Mouse (Mus musculus) midbrain, postnatal 0 days (tissue): ENCODE data around the gene Scai. TPM values are rescaled to one million over a fixed set of nuclear protein-coding genes. Genes with fewer than 3 reads are reported as not detected.

Source experiments
- ATAC-seq: fragments of 200-750 bp; cut with Nextera tagmentation; 2 replicates; pipeline ENCODE4 v1.8.0; 2017; ENCODE audit warnings: moderate number of reproducible peaks, mild to moderate bottlenecking, moderate TSS enrichment, moderate library complexity; ENCODE audit not compliant: low FRiP score
- DNase-seq: peaks from one replicate; pipeline ENCODE4 v3.0.0-alpha.2; 2015; ENCODE audit warnings: low spot score
- H3K27ac ChIP-seq: fragments of 300-500 bp; sonication (generic); 2 replicates; pipeline ENCODE4 v1.5.1; 2014; ENCODE audit warnings: low read depth, mild to moderate bottlenecking, low read length, mixed read lengths
- H3K27me3 ChIP-seq: fragments of 300-500 bp; sonication (generic); 2 replicates; pipeline ENCODE4 v1.6.1; 2014; ENCODE audit warnings: low read length, control low read depth, mixed read lengths; ENCODE audit not compliant: insufficient read depth
- H3K36me3 ChIP-seq: fragments of 300-500 bp; sonication (generic); 2 replicates; pipeline ENCODE4 v1.6.1; 2014; ENCODE audit warnings: low read length, control low read depth, mixed read lengths; ENCODE audit not compliant: insufficient read depth
- H3K4me1 ChIP-seq: fragments of 300-500 bp; sonication (generic); 2 replicates; pipeline ENCODE4 v1.6.1; 2014; ENCODE audit warnings: mild to moderate bottlenecking, control low read depth, antibody characterized with exemption, low read length, mixed read lengths; ENCODE audit not compliant: insufficient read depth
- H3K4me2 ChIP-seq: fragments of 300-500 bp; sonication (generic); 2 replicates; pipeline ENCODE4 v1.6.1; 2014; ENCODE audit warnings: low read depth, mild to moderate bottlenecking, low read length, mixed read lengths; ENCODE audit not compliant: poor library complexity, severe bottlenecking
- H3K4me3 ChIP-seq: fragments of 300-500 bp; sonication (generic); 2 replicates; pipeline ENCODE4 v1.5.1; 2014; ENCODE audit warnings: low read depth, mild to moderate bottlenecking, low read length, moderate library complexity
- H3K9ac ChIP-seq: fragments of 300-500 bp; sonication (generic); replicated peaks from 2 replicates; pipeline ENCODE4 v1.6.1; 2014; ENCODE audit warnings: mild to moderate bottlenecking, low read length, moderate library complexity, mixed read lengths; ENCODE audit not compliant: poor library complexity, severe bottlenecking
- H3K9me3 ChIP-seq: fragments of 300-500 bp; sonication (generic); 2 replicates; pipeline ENCODE4 v1.6.1; 2016; ENCODE audit warnings: low read length, control low read depth
- CTCF ChIP-seq: IDR thresholded peaks from 2 replicates; pipeline ENCODE4 v1.5.1; 2016; ENCODE audit warnings: antibody characterized with exemption, mild to moderate bottlenecking
- WGBS: fragments of 180-500 bp; shearing (Covaris S2); extraction: QIAGEN DNeasy Blood & Tissue Kit; methylation state at CpG from one replicate; pipeline ENCODE4 v1.1.7; 2014; 5-methylcytosine and 5-hydroxymethylcytosine counted together
- polyA plus RNA-seq: library from polyadenylated mRNA; unstranded; fragments of >200 nt; fragmentation: Nextera tagmentation; extraction: Ambion mirVana; gene quantifications from 2 replicates; pipeline ENCODE4 v1.2.1, GENCODE M21; 2015
- total RNA-seq: library from RNA; depleted of rRNA; stranded (reverse); fragments of >200 nt; gene quantifications from 2 replicates; pipeline ENCODE4 v1.2.3, GENCODE M21; 2014

Scai gene
- total and polyA plus RNA-seq, 2 experiments from 2014 or later, result 13.8 to 59.5 TPM

GRCm38 (mm10) chr2:39148075-39148474, 42.5 kb downstream of the Scai start:
- no peaks in the 10 kb centered on the region for H3K9me3 ChIP-seq
- H3K27me3 ChIP-seq, result no peaks in the 10 kb centered on the region
- DNase-seq, result no peak
- H3K27ac ChIP-seq, result no peak overlapping the region
- no peak overlapping the region for H3K4me3 ChIP-seq
- WGBS, result 79% methylated on average over 2 of the region's 2 CpGs
- ATAC-seq, result no peak
- H3K9ac ChIP-seq, result no peak overlapping the region
- no peak for TF ChIP-seq CTCF
- H3K4me2 ChIP-seq, result no peak overlapping the region
- no peaks in the 10 kb centered on the region for H3K36me3 ChIP-seq
- no peaks in the 10 kb centered on the region for H3K4me1 ChIP-seq

DNA sequence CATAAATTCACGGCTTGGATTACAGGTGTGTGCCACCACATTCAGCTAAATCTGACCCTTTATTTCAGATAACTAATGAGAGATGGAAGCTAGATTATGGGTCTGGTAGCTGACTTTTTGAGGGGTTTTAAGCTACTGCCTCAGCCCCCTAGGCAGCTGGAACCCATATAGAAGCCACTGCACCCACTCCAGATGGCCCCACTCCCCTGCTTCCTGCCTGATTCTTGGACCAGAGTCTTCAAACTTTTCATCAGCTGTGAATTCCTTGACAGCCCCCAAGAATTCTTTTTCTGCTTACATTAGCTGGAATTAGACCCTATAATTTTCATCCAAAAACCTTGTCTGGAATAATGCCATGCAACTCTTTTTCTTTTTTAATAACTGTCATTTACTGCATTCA, 44.1 kb downstream of the Scai start:
- H3K9me3 ChIP-seq, result no peaks in the 10 kb centered on the region
- ATAC-seq (no peak), DNase-seq (no peak)
- H3K27ac ChIP-seq, result no peak overlapping the region
- no peak for TF ChIP-seq CTCF
- H3K36me3 ChIP-seq, result no peaks in the 10 kb centered on the region
- H3K9ac ChIP-seq, result no peak overlapping the region
- no peak overlapping the region for H3K4me3 ChIP-seq
- 100% methylated on average over 1 of the region's 1 CpGs for WGBS
- H3K4me2 ChIP-seq, result no peak overlapping the region
- no peaks in the 10 kb centered on the region for H3K27me3 ChIP-seq
- no peaks in the 10 kb centered on the region for H3K4me1 ChIP-seq

GRCm38 (mm10) chr2:39142357-39142948, 48.1 kb downstream of the Scai start:
- WGBS, result 30% methylated on average over 3 of the region's 3 CpGs
- no peaks in the 10 kb centered on the region for H3K4me1 ChIP-seq
- no peaks in the 10 kb centered on the region for H3K36me3 ChIP-seq
- DNase-seq (peak; percentile 5), ATAC-seq (no peak)
- no peaks in the 10 kb centered on the region for H3K9me3 ChIP-seq
- no peak overlapping the region for H3K27ac ChIP-seq
- H3K4me2 ChIP-seq, result no peak overlapping the region
- no peak for TF ChIP-seq CTCF
- H3K27me3 ChIP-seq, result no peaks in the 10 kb centered on the region
- no peak overlapping the region for H3K9ac ChIP-seq
- no peak overlapping the region for H3K4me3 ChIP-seq

DNA sequence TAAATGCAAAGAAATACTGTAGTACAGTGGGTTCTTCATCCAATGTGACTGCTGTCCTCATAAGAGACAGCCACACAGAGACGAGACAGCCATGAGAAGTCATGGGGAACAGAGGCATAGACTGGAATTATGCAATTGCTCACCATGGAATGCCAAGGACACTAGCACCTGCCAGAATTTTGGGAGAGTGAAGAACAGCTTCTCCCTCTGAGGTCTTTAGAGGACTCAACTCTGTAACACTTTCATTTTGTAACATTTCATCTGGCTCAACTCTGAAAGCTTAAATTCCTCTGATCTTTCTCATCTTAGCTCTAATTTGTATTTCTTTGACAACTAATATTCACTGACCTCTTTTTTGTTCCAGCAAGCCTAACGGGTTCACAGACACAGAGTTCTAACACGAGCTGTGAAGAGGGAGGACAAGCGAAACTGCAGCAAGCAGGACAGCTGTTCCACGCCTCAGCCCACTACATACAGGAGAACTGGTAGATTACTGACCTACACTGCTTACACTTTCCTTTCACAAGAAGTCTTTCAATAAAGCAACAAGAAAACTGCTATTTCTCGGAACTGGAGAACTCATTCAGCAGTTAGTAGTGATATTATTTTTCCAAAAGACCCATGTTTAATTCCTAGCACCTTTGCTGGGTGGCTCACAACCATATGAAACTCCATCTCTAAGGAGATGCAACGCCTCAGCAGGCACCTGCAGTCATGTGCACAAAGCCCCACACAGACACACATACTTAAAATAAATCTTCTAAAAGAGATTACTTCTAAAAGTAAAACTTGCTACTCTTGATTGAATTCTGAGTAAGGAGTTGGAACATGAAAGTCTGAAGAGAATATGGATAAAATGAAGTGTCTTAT, 49.7 kb downstream of the Scai start:
- 88% methylated on average over 7 of the region's 7 CpGs for WGBS
- Histone ChIP-seq H3K4me1 (no peaks in the 10 kb centered on the region), H3K4me2 (no peak overlapping the region), H3K27ac (no peak overlapping the region), H3K9me3 (no peaks in the 10 kb centered on the region), H3K27me3 (no peaks in the 10 kb centered on the region), H3K36me3 (peaks cover 7% of the 10 kb centered on the region; the same call in 1 of the 2 replicates), H3K4me3 (no peak overlapping the region), H3K9ac (no peak overlapping the region)
- no peak for TF ChIP-seq CTCF
- ATAC-seq, result no peak
- no peak for DNase-seq

DNA sequence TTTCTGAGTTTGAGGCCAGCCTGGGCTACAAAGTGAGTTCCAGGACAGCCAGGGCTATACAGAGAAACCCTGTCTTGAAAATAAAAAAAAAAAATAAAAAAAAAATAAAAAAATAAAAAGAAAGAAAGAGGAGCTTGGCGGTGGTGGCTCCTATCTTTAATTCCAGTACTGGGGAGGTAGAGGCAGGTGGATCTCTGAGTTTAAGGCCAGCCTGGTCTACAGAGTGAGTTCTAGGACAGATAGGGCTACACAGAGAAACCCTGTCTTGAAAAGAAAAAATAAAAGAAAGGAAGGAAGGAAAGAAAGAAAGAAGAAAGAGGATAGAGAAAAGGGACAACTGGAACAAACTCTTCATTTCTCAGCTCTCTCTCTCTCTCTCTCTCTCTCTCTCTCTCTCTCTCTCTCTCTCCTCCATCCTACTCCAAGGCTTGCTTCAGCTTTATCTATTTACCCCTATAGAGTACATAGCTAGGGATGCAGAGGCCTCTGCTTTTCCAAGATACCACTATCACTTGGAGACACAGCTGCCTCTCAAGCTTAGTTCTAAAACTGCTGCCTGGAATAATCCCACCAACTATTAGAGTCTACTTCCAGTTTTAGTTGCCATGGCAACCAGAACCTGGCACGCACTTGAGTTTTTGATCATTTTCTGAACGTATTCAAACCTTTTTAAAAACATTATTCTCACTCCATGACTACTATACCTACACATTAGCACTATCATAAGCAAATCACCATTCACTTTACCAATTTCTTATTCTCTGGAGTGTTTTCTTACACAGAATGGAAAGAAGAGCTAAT, 60.8 kb downstream of the Scai start:
- no peak overlapping the region for H3K27ac ChIP-seq
- no peaks in the 10 kb centered on the region for H3K27me3 ChIP-seq
- no peak overlapping the region for H3K4me3 ChIP-seq
- H3K9me3 ChIP-seq, result no peaks in the 10 kb centered on the region
- 38% methylated on average over 3 of the region's 3 CpGs for WGBS
- no peak for TF ChIP-seq CTCF
- ATAC-seq (peak; percentile 44; the same call in 1 of the 2 replicates), DNase-seq (peak; percentile 27)
- no peak overlapping the region for H3K4me2 ChIP-seq
- no peak overlapping the region for H3K9ac ChIP-seq
- H3K4me1 ChIP-seq, result no peaks in the 10 kb centered on the region
- H3K36me3 ChIP-seq, result no peaks in the 10 kb centered on the region
